Mouse (Mus musculus) G1E (cell line): ENCODE results near the gene Obsl1.

Source experiments
- CTCF ChIP-seq: IDR thresholded peaks from 2 replicates; pipeline ENCODE4 v1.5.1; 2012; ENCODE audit warnings: low read depth, low read length, inconsistent platforms, mixed read lengths
- GATA1 ChIP-seq: IDR thresholded peaks from 2 replicates; pipeline ENCODE4 v1.6.1; 2012; ENCODE audit warnings: borderline replicate concordance, low read length, inconsistent platforms, mixed read lengths
- GATA2 ChIP-seq: IDR thresholded peaks from 2 replicates; pipeline ENCODE4 v1.6.1; 2012; ENCODE audit warnings: low read depth, low read length, inconsistent platforms, borderline replicate concordance
- TAL1 ChIP-seq: conservative IDR thresholded peaks from 2 replicates; pipeline ENCODE4 v1.6.1; 2012; ENCODE audit warnings: low read depth, low read length, inconsistent platforms, mixed read lengths

DNA sequence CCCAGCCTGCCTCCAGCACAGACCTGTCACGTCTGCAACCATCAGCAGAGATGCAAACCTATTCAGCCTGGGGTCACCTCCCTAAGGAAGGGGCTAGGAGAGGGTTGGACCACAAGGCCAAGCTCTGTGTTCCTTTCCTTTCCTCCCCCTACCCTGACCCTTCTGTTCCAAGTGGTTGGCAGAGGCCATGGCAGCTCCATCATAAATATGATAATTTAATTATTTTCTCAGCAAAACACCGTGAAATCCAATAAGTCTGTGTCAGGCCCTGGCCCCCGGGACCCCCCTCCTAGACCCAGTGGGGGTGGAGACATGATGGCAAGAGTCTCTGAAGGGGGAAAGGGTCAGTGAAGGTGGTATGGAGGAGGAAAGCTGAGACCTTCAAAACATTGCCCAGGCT, 62.0 kb downstream of the Obsl1 start:
- TF ChIP-seq CTCF (no peak), GATA1 (no peak), TAL1 (no peak), GATA2 (no peak)
